24 mouse cellular contexts compared by ENCODE assay signal in the genomic region with DNA sequence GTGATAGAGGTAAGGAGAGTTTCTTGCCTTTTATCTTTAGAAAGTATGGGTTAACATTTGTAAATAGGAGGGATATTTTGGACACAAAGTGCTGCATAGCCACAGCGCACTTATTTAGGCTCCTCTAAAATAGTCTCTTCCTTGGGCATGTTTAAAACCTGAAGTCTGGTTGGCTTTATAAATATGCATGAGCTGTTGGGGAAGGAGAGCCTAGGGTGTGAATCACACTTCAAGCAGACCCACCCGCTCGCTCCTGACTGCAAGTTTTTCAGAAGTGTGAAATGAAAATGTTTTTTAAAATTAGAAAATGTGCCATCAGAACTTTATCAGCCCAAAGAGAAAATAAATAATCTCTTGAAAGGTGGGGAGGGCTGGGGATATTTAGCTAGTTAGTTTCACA.
DNase-seq lines count a peak whose midpoint lies in the region; ATAC-seq lines count a peak whose summit lies in the region.
"Had no signal": no experiment of that assay in that cellular context is flagged by ENCODE, and none has a peak within 500 bp of the region (broad histone marks: within the 10 kb centered on the region; RNA-seq: fewer than 3 reads in every experiment).

No protein-coding gene starts in this region.

- no peak overlapping the region for H3K9ac ChIP-seq in forebrain, embryonic 13.5 days
- no peak overlapping the region for H3K9ac ChIP-seq in forebrain, embryonic 12.5 days
- H3K9ac ChIP-seq in kidney, embryonic 14.5 days (ENCODE audit: low read depth, low read length) = no peak overlapping the region
- H3K9ac ChIP-seq: embryonic facial prominence, embryonic 13.5 days; heart, embryonic 12.5 days; hindbrain, embryonic 14.5 days; kidney, embryonic 15.5 days; limb, embryonic 13.5 days; liver, embryonic 14.5 days; lung, embryonic 15.5 days; stomach, embryonic 15.5 days had no signal

- H3K27me3 ChIP-seq in forebrain, embryonic 13.5 days = no peaks in the 10 kb centered on the region
- no peaks in the 10 kb centered on the region for H3K27me3 ChIP-seq in forebrain, embryonic 12.5 days
- H3K27me3 ChIP-seq in midbrain, embryonic 10.5 days (ENCODE audit: low read depth, poor library complexity, severe bottlenecking) = no peaks in the 10 kb centered on the region
- H3K27me3 ChIP-seq in kidney, embryonic 14.5 days (ENCODE audit: control insufficient read depth, insufficient read depth, low read length) = no peaks in the 10 kb centered on the region
- H3K27me3 ChIP-seq: embryonic facial prominence, embryonic 13.5 days; heart, embryonic 12.5 days; kidney, embryonic 15.5 days; limb, embryonic 13.5 days; lung, embryonic 15.5 days; stomach, embryonic 15.5 days had no signal

- H3K4me1 ChIP-seq in forebrain, embryonic 13.5 days = no peaks in the 10 kb centered on the region
- no peaks in the 10 kb centered on the region for H3K4me1 ChIP-seq in forebrain, embryonic 12.5 days
- H3K4me1 ChIP-seq in midbrain, embryonic 10.5 days = no peaks in the 10 kb centered on the region
- H3K4me1 ChIP-seq in kidney, embryonic 14.5 days (ENCODE audit: control insufficient read depth, insufficient read depth, low read length) = no peaks in the 10 kb centered on the region
- H3K4me1 ChIP-seq: embryonic facial prominence, embryonic 13.5 days; kidney, embryonic 15.5 days; limb, embryonic 13.5 days; lung, embryonic 15.5 days; stomach, embryonic 15.5 days had no signal

- H3K36me3 ChIP-seq in forebrain, embryonic 13.5 days (ENCODE audit: poor library complexity, severe bottlenecking) = no peaks in the 10 kb centered on the region
- H3K36me3 ChIP-seq in forebrain, embryonic 12.5 days (replicated peaks) = no peaks in the 10 kb centered on the region
- no peaks in the 10 kb centered on the region for H3K36me3 ChIP-seq in midbrain, embryonic 10.5 days
- no peaks in the 10 kb centered on the region for H3K36me3 ChIP-seq in kidney, embryonic 14.5 days (ENCODE audit: control insufficient read depth, insufficient read depth, low read length)
- H3K36me3 ChIP-seq: embryonic facial prominence, embryonic 13.5 days; heart, embryonic 12.5 days; kidney, embryonic 15.5 days; limb, embryonic 13.5 days; lung, embryonic 15.5 days; stomach, embryonic 15.5 days had no signal

- no peak overlapping the region for H3K4me3 ChIP-seq in forebrain, embryonic 13.5 days
- no peak overlapping the region for H3K4me3 ChIP-seq in forebrain, embryonic 12.5 days (replicated peaks)
- no peak overlapping the region for H3K4me3 ChIP-seq in midbrain, embryonic 10.5 days
- no peak overlapping the region for H3K4me3 ChIP-seq in kidney, embryonic 14.5 days (ENCODE audit: low read length)
- H3K4me3 ChIP-seq: embryonic facial prominence, embryonic 13.5 days; gastrocnemius, adult 2 months; heart, embryonic 12.5 days; kidney, embryonic 15.5 days; limb, embryonic 13.5 days; lung, embryonic 15.5 days; stomach, embryonic 15.5 days had no signal

- DNase-seq in left cerebral cortex, adult 11 months (ENCODE audit: low spot score) = peak; percentile 50
- no peak for DNase-seq in left cerebral cortex, postnatal 4 days
- peak; percentile 64 to 68 for DNase-seq in right cerebral cortex, adult 2 months (ENCODE audit: low spot score in 2 of 2)
- DNase-seq in midbrain, embryonic 10.5 days (ENCODE audit: low spot score) = no peak
- no peak for DNase-seq in heart, postnatal 4 days
- DNase-seq: adrenal gland, adult 2 months; cerebellum, postnatal 10 days; gastrocnemius, adult 2 months; heart, adult 11 months; heart, postnatal 14 days; kidney, postnatal 4 days; lung, postnatal 4 days; thymus, adult 2 months had no signal

- H3K27ac ChIP-seq in forebrain, embryonic 13.5 days = no peak overlapping the region
- no peak overlapping the region for H3K27ac ChIP-seq in forebrain, embryonic 12.5 days
- no peak overlapping the region for H3K27ac ChIP-seq in midbrain, embryonic 10.5 days (replicated peaks)
- H3K27ac ChIP-seq in kidney, embryonic 14.5 days (ENCODE audit: low read depth, low read length) = no peak overlapping the region
- H3K27ac ChIP-seq: embryonic facial prominence, embryonic 13.5 days; gastrocnemius, adult 2 months; hindbrain, embryonic 14.5 days; kidney, embryonic 15.5 days; limb, embryonic 13.5 days; liver, embryonic 14.5 days; lung, embryonic 15.5 days; stomach, embryonic 15.5 days had no signal

- ATAC-seq in forebrain, embryonic 13.5 days = 0 out of 2 replicates have a peak, but pooled peaks have one; percentile 51
- no peak for ATAC-seq in forebrain, embryonic 12.5 days (ENCODE audit: low FRiP score)
- no peak for ATAC-seq in kidney, embryonic 14.5 days (ENCODE audit: low FRiP score, low TSS enrichment)

- H3K4me2 ChIP-seq in forebrain, embryonic 13.5 days = no peak overlapping the region
- no peak overlapping the region for H3K4me2 ChIP-seq in forebrain, embryonic 12.5 days
- H3K4me2 ChIP-seq in kidney, embryonic 14.5 days (replicated peaks; ENCODE audit: low read depth, low read length) = no peak overlapping the region
- H3K4me2 ChIP-seq: embryonic facial prominence, embryonic 13.5 days; heart, embryonic 12.5 days; hindbrain, embryonic 14.5 days; kidney, embryonic 15.5 days; limb, embryonic 13.5 days; lung, embryonic 15.5 days; stomach, embryonic 15.5 days had no signal

- no peaks in the 10 kb centered on the region for H3K9me3 ChIP-seq in forebrain, embryonic 13.5 days (replicated peaks)
- H3K9me3 ChIP-seq in forebrain, embryonic 12.5 days = no peaks in the 10 kb centered on the region
- no peaks in the 10 kb centered on the region for H3K9me3 ChIP-seq in midbrain, embryonic 10.5 days (replicated peaks)
- no peaks in the 10 kb centered on the region for H3K9me3 ChIP-seq in kidney, embryonic 14.5 days (ENCODE audit: control insufficient read depth, low read length)
- H3K9me3 ChIP-seq: embryonic facial prominence, embryonic 13.5 days; heart, embryonic 12.5 days; kidney, embryonic 15.5 days; limb, embryonic 13.5 days; lung, embryonic 15.5 days; stomach, embryonic 15.5 days had no signal

- intact Hi-C loops in left cerebral cortex, postnatal 4 days (cut with DNase I) = no loop called here

- WGBS in forebrain, embryonic 13.5 days = 40% methylated on average over 3 of the region's 3 CpGs
- 44% methylated on average over 3 of the region's 3 CpGs for WGBS in forebrain, embryonic 12.5 days
- 52% methylated on average over 3 of the region's 3 CpGs for WGBS in midbrain, embryonic 10.5 days
- WGBS in kidney, embryonic 14.5 days = 49% methylated on average over 3 of the region's 3 CpGs

Comparison
In these comparisons a context has a peak if more than half of its experiments do, and no peak if none do; other contexts are left out.
1. DNase-seq: peak in left cerebral cortex, adult 11 months (single experiment) and right cerebral cortex, adult 2 months (2 of 2); none in left cerebral cortex, postnatal 4 days (single experiment), midbrain, embryonic 10.5 days (single experiment) and heart, postnatal 4 days (single experiment).